12 mouse cellular contexts compared by ENCODE assay signal in genomic region chr3:41541313-41541712, GRCm38 (mm10). TPM values are rescaled to one million over a fixed set of nuclear protein-coding genes. Genes with fewer than 3 reads are reported as not detected.
DNase-seq lines count a peak whose midpoint lies in the region; ATAC-seq and TF ChIP-seq lines count a peak whose summit lies in the region.
"Had no signal": no experiment of that assay in that cellular context is flagged by ENCODE, and none has a peak within 500 bp of the region (broad histone marks: within the 10 kb centered on the region; RNA-seq: fewer than 3 reads in every experiment).

No protein-coding gene starts in this region.

- TF ChIP-seq POLR2A in spleen, adult 2 months (IDR thresholded peaks at IDR 0.05; ENCODE audit: low read depth, low read length), result no peak

- H3K9me3 ChIP-seq in kidney, embryonic 15.5 days (replicated peaks), result no peaks in the 10 kb centered on the region
- H3K9me3 ChIP-seq: neural tube, embryonic 12.5 days had no signal

- no peak overlapping the region for H3K9ac ChIP-seq in kidney, embryonic 15.5 days
- H3K9ac ChIP-seq: neural tube, embryonic 12.5 days had no signal

- H3K4me2 ChIP-seq in kidney, embryonic 15.5 days, result no peak overlapping the region
- H3K4me2 ChIP-seq: neural tube, embryonic 12.5 days had no signal

- no peaks in the 10 kb centered on the region for H3K27me3 ChIP-seq in spleen, adult 2 months (ENCODE audit: control insufficient read depth, insufficient read depth, low read length)
- no peaks in the 10 kb centered on the region for H3K27me3 ChIP-seq in kidney, embryonic 15.5 days
- H3K27me3 ChIP-seq: neural tube, embryonic 12.5 days had no signal

- peak; percentile 22; the same call in 1 of the 2 replicates for TF ChIP-seq CTCF in gastrocnemius, adult 2 months (IDR thresholded peaks at IDR 0.05)
- peak; percentile 10; the same call in 1 of the 2 replicates for TF ChIP-seq CTCF in spleen, adult 2 months (IDR thresholded peaks at IDR 0.05; ENCODE audit: extremely low read depth, insufficient read depth, insufficient read length, insufficient replicate concordance)

- H3K4me3 ChIP-seq in gastrocnemius, adult 2 months, result no peak overlapping the region
- no peak overlapping the region for H3K4me3 ChIP-seq in spleen, adult 2 months (ENCODE audit: extremely low read depth, insufficient read depth, insufficient read length)
- H3K4me3 ChIP-seq in kidney, embryonic 15.5 days (replicated peaks), result no peak overlapping the region
- H3K4me3 ChIP-seq: neural tube, embryonic 12.5 days had no signal

- H3K36me3 ChIP-seq in spleen, adult 2 months (ENCODE audit: control insufficient read depth, insufficient read depth, low read length), result no peaks in the 10 kb centered on the region
- H3K36me3 ChIP-seq in kidney, embryonic 15.5 days, result no peaks in the 10 kb centered on the region
- H3K36me3 ChIP-seq: neural tube, embryonic 12.5 days had no signal

- intact Hi-C loops in gastrocnemius, adult 2 months (cut with DNase I), result no loop called here
- intact Hi-C loops in gastrocnemius, postnatal 36 days (cut with DNase I), result no loop called here

- H3K27ac ChIP-seq in gastrocnemius, adult 2 months, result no peak overlapping the region
- H3K27ac ChIP-seq in spleen, adult 2 months (ENCODE audit: insufficient read depth, low read length), result no peak overlapping the region
- H3K27ac ChIP-seq in kidney, embryonic 15.5 days, result no peak overlapping the region
- H3K27ac ChIP-seq: neural tube, embryonic 12.5 days had no signal

- H3K4me1 ChIP-seq in spleen, adult 2 months (ENCODE audit: control insufficient read depth, insufficient read depth, insufficient read length), result no peaks in the 10 kb centered on the region
- peaks cover 12% of the 10 kb centered on the region for H3K4me1 ChIP-seq in kidney, embryonic 15.5 days
- H3K4me1 ChIP-seq: neural tube, embryonic 12.5 days had no signal

- ATAC-seq in hematopoietic stem cell, adult 5-6 weeks (replicated peaks in 1 of 2; ENCODE audit: insufficient read depth in 1 of 2, low FRiP score in 2 of 2, low TSS enrichment in 1 of 2, low read depth in 1 of 2, poor library complexity in 2 of 2, severe bottlenecking in 2 of 2), result peak; percentile 78 to 80
- ATAC-seq in kidney, embryonic 15.5 days (replicated peaks; ENCODE audit: low FRiP score), result no peak

- DNase-seq in gastrocnemius, adult 2 months, result no peak
- no peak for DNase-seq in gastrocnemius, postnatal 36 days
- DNase-seq in spleen, adult 2 months (ENCODE audit: low read depth in 1 of 2, low spot score in 2 of 2), result no peak
- no peak for DNase-seq in spleen, adult 18-20 months
- peak; percentile 42 for DNase-seq in thymus, postnatal 4 days
- no peak for DNase-seq in natural killer cell, adult 2 months (ENCODE audit: low spot score in 2 of 2)
- DNase-seq: adrenal gland, adult 2 months; cerebellum, postnatal 25 days; right cerebral cortex, postnatal 25 days had no signal

- WGBS in spleen, adult 2 months, result 74% methylated on average over 3 of the region's 3 CpGs
- WGBS in kidney, embryonic 15.5 days, result 78% methylated on average over 3 of the region's 3 CpGs

RNA-seq across cellular contexts. Expression of gene Jade1, which starts 14.2 kb away (rescaled TPM):
- total RNA-seq in gastrocnemius, adult 2 months (2021), result 10 to 100 TPM; 17.5 to 24.2 TPM
- total RNA-seq in gastrocnemius, postnatal 36 days (2021), result 10 to 100 TPM; 21.3 to 25.4 TPM
- 11.3 and 16.3 TPM in 2 replicates for polyA plus RNA-seq in spleen, adult 2 months (2012; rRNA removed)
- 40.3 and 44.8 TPM in 2 replicates for total RNA-seq in hematopoietic stem cell, adult 5-6 weeks (2017)
- polyA plus RNA-seq in kidney, embryonic 15.5 days (2015; fragmentation: Nextera tagmentation; extraction: Ambion mirVana), result 22.1 and 22.8 TPM in 2 replicates
